Mouse (Mus musculus) thymus, adult 18-20 months (tissue): Measurements from ENCODE around the gene AC192777.2.
"Not testable (repeated sequence)": the region's sequence is repeated elsewhere in the genome, so short reads cannot be mapped to it uniquely, and the experiment has no call there.

ENCODE experiments used
- DNase-seq, 2 experiments: peaks; one replicate each; pipeline ENCODE4 v3.0.0; 2022; ENCODE audit warnings: mixed read lengths in 2 of 2

AC192777.2 gene

DNA sequence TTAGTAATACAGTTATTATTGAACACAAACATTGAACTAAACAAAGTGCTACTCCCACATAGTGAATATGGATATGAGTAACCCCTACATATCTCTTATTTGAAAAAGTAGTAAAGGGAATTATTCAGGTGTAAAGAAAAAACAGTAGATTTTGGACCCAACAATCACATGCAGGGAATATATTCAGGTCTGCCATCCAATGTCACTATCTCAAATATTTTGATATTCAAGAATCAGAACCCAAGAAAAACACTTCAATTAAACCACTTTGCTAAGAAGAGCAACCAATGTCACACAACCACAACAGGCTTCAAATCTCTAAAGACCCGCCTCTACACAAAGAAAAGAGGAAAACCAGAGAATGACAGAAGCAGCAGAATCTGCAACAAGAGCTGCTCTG, at the start of gene AC192777.2:
TSS of gene AC192777.2 (plus strand) at position 301 of the 400 bp plus-strand sequence.
- not testable (repeated sequence) for DNase-seq

DNA sequence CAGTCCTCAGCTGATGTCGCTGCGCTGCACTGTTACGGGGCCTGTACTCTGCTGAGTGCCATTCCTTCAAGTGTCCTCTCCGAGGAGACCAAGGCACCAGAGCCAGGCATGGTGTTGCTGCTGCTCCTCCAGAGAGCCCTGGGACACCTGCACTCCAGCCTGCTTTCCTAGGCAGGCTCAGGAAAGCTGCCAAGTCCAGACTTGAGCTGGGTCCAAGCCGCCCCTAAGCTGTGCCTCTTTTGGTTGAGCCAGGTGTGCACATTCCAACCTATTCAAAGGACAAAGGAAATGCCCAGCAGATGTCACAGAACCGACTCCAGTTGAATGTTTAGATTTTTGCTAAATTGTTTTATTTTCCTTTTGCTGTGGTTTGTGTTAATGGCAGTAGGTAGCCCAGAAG, 20.9 kb downstream of the AC192777.2 start:
- DNase-seq = not testable (repeated sequence)

DNA sequence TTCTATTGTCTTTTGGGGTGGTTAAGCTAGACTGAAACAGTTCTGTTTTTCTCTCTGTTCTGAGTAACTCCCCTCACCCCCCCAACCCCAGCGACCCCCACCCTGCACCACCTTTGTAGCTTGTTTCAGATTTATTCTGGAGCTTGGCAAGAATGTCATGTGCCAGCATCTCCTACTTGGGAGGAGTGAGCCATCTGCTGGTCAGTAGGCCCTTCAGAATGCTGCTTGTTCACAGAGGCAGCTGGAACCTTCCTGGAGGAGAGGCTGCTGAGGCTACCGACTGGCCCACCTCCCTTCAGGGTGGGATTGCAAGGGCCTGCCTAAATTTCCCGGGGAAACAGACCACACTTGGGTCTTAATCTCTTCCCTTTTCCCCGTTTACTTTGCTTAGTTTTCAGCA, 21.6 kb downstream of the AC192777.2 start:
- DNase-seq = not testable (repeated sequence)
